Mouse (Mus musculus) CD4-positive naive resting alpha-beta T cell, adult 57 days (primary cell): ENCODE measurements around the gene Tasp1. TPM values are rescaled to one million over a fixed set of nuclear protein-coding genes. Genes with fewer than 3 reads are reported as not detected.

Experiments
- total RNA-seq: library from RNA; stranded (reverse); gene quantifications from one replicate; pipeline ENCODE4 v1.2.4, GENCODE M21; 2023

The Tasp1 gene
- total RNA-seq, result 32.3 TPM

GRCm38 (mm10) chr2:140066353-140067314, at the start of gene Tasp1:
Gene Tasp1, minus strand, starts transcription at chr2:140066805.

Other genes starting within 250 kb of the Tasp1 start
- gene Gm17374, start 85.2 kb upstream of the Tasp1 start, total RNA-seq, result not detected
- gene Esf1, start 103.8 kb upstream of the Tasp1 start, total RNA-seq, result 27.4 TPM
- 20.2 TPM for gene Ndufaf5, start 103.8 kb upstream of the Tasp1 start, total RNA-seq